Mouse (Mus musculus): ENCODE data around the gene Mad1l1.

GRCm38 (mm10) chr5:140176370-140176769, 145.0 kb downstream of the Mad1l1 start:
- no peak for TF ChIP-seq CTCF (IDR thresholded peaks at IDR 0.05; ENCODE audit: control insufficient read depth, insufficient read depth, insufficient read length)
- no peak for TF ChIP-seq MYOG (IDR thresholded peaks at IDR 0.05; ENCODE audit: control insufficient read depth, extremely low read depth, insufficient read length)
- TF ChIP-seq USF1 (IDR thresholded peaks at IDR 0.05; ENCODE audit: low read depth), result no peak
- TF ChIP-seq MAX (IDR thresholded peaks at IDR 0.05), result no peak

Measured in C2C12 (cell line).